Mouse (Mus musculus): ENCODE results near the gene Abca15. TPM values are rescaled to one million over a fixed set of nuclear protein-coding genes. Genes with fewer than 3 reads are reported as not detected.

Abca15 gene
- polyA plus RNA-seq, 1 experiment from 2014 or later, result not detected

Other genes with a start within 250 kb of the Abca15 start
- gene Dnah3, start 233.4 kb upstream of the Abca15 start, polyA plus RNA-seq (2015; fragmentation: Nextera tagmentation; extraction: Ambion mirVana), result 0.10 TPM in 1 of 2 replicates, not detected in the other
- 12.3 and 12.9 TPM in 2 replicates for gene Tmem159, start 226.3 kb upstream of the Abca15 start, polyA plus RNA-seq (2015; fragmentation: Nextera tagmentation; extraction: Ambion mirVana)
- not detected in 2 replicates for gene Zp2, start 183.4 kb upstream of the Abca15 start, polyA plus RNA-seq (2015; fragmentation: Nextera tagmentation; extraction: Ambion mirVana)
- 0.05 TPM in 1 of 2 replicates, not detected in the other for gene Anks4b, start 154.8 kb upstream of the Abca15 start, polyA plus RNA-seq (2015; fragmentation: Nextera tagmentation; extraction: Ambion mirVana)
- 14.6 and 17.8 TPM in 2 replicates for gene Crym, start 126.6 kb upstream of the Abca15 start, polyA plus RNA-seq (2015; fragmentation: Nextera tagmentation; extraction: Ambion mirVana)
- gene Abca14, start 124.7 kb upstream of the Abca15 start, polyA plus RNA-seq (2015; fragmentation: Nextera tagmentation; extraction: Ambion mirVana), result not detected in 2 replicates
- gene Abca16, start 81.0 kb downstream of the Abca15 start, polyA plus RNA-seq (2015; fragmentation: Nextera tagmentation; extraction: Ambion mirVana), result not detected in 2 replicates

All from hindbrain, embryonic 13.5 days (tissue).